Mouse (Mus musculus) MEL (cell line): Measurements from ENCODE around the gene Olfr522.

Experiments used
- BHLHE40 ChIP-seq: IDR thresholded peaks from 2 replicates; pipeline ENCODE4 v1.6.1; 2012; ENCODE audit warnings: low read depth, mild to moderate bottlenecking, inconsistent platforms, low read length, improper control_type of control experiment, borderline replicate concordance
- CTCF ChIP-seq, 3 experiments: IDR thresholded peaks in 2 of 3; conservative IDR thresholded peaks in 1 of 3; 2 replicates each; pipeline ENCODE4 v1.5.1; 2011 to 2012; ENCODE audit warnings: low read length in 3 of 3, low read depth in 2 of 3, mild to moderate bottlenecking in 2 of 3, improper control_type of control experiment in 1 of 3, inconsistent platforms in 1 of 3, mixed read lengths in 1 of 3, moderate library complexity in 1 of 3; ENCODE audit not compliant: control insufficient read depth in 1 of 3, insufficient read depth in 1 of 3, poor library complexity in 1 of 3, severe bottlenecking in 1 of 3
- EP300 ChIP-seq, 2 experiments: IDR thresholded peaks; 2 replicates each; pipeline ENCODE4 v1.6.1; 2011; ENCODE audit warnings: improper control_type of control experiment in 2 of 2, low read length in 2 of 2, low read depth in 1 of 2, mild to moderate bottlenecking in 1 of 2
- JUND ChIP-seq: IDR thresholded peaks from 2 replicates; pipeline ENCODE4 v1.6.1; 2011; ENCODE audit warnings: low read depth, mild to moderate bottlenecking, improper control_type of control experiment, low read length
- KAT2A ChIP-seq: conservative IDR thresholded peaks from 2 replicates; pipeline ENCODE4 v1.6.1; 2012; ENCODE audit warnings: low read depth, low read length, improper control_type of control experiment, inconsistent platforms
- MAX ChIP-seq: IDR thresholded peaks from 2 replicates; pipeline ENCODE4 v1.6.1; 2011; ENCODE audit warnings: low read length, improper control_type of control experiment
- MEF2A ChIP-seq: IDR thresholded peaks from 2 replicates; pipeline ENCODE4 v1.6.1; 2014; ENCODE audit warnings: low read depth, mild to moderate bottlenecking, inconsistent platforms, low read length, improper control_type of control experiment; ENCODE audit not compliant: poor library complexity, insufficient replicate concordance, severe bottlenecking; ENCODE audit errors: extremely low read depth
- POLR2A ChIP-seq, 2 experiments: IDR thresholded peaks; 2 replicates each; pipeline ENCODE4 v1.6.1; 2011 to 2012; ENCODE audit warnings: low read length in 2 of 2, mild to moderate bottlenecking in 2 of 2, control low read depth in 1 of 2, improper control_type of control experiment in 1 of 2, low read depth in 1 of 2, moderate library complexity in 1 of 2; ENCODE audit not compliant: control insufficient read depth in 1 of 2, insufficient read depth in 1 of 2, poor library complexity in 1 of 2
- TCF12 ChIP-seq: IDR thresholded peaks from 2 replicates; pipeline ENCODE4 v1.6.1; 2014; ENCODE audit warnings: low read depth, mild to moderate bottlenecking, inconsistent platforms, low read length, improper control_type of control experiment, moderate library complexity
- ZC3H11A ChIP-seq: IDR thresholded peaks from 2 replicates; pipeline ENCODE4 v1.6.1; 2012; ENCODE audit warnings: low read depth, mild to moderate bottlenecking, inconsistent platforms, low read length, improper control_type of control experiment

DNA sequence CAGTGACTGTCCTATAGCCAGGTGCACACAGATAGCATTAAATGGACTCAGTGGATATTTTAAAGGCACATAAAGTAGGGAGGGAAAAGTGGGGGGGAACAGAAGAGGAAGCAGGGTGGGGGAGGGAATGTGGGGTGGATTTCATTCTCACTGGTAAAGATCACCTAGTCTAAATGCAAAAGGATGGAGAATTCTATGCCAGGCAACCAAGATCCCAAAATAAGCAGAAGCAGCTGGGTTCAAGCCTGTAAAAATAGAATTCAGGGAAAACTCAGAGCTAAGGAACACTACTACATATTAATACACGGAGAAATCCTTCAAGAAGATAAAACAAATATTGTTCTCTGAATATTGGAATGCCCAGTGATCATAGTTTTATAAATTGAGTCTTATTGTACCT, 3.4 kb upstream of the Olfr522 start:
- TF ChIP-seq POLR2A (IDR thresholded peaks at IDR 0.05; ENCODE audit: control insufficient read depth in 1 of 2, insufficient read depth in 1 of 2, low read depth in 1 of 2, low read length in 2 of 2, poor library complexity in 1 of 2) (no peak), JUND (no peak), CTCF (IDR thresholded peaks at IDR 0.05 in 2 of 3, conservative IDR thresholded peaks at IDR 0.05 in 1 of 3; ENCODE audit: control insufficient read depth in 1 of 3, insufficient read depth in 1 of 3, low read depth in 2 of 3, low read length in 3 of 3, poor library complexity in 1 of 3, severe bottlenecking in 1 of 3) (no peak), KAT2A (no peak), ZC3H11A (no peak), BHLHE40 (no peak), TCF12 (no peak), MEF2A (no peak), MAX (no peak), EP300 (IDR thresholded peaks at IDR 0.05; ENCODE audit: low read depth in 1 of 2, low read length in 2 of 2) (no peak)
